Mouse (Mus musculus) cerebellum, postnatal 10 days (tissue): ENCODE results near the gene Ddc.

Experiments used
- DNase-seq, 2 experiments: peaks; one replicate each; pipeline ENCODE4 v3.0.0; 2021; ENCODE audit warnings: mixed read lengths in 2 of 2

Gene Ddc

DNA sequence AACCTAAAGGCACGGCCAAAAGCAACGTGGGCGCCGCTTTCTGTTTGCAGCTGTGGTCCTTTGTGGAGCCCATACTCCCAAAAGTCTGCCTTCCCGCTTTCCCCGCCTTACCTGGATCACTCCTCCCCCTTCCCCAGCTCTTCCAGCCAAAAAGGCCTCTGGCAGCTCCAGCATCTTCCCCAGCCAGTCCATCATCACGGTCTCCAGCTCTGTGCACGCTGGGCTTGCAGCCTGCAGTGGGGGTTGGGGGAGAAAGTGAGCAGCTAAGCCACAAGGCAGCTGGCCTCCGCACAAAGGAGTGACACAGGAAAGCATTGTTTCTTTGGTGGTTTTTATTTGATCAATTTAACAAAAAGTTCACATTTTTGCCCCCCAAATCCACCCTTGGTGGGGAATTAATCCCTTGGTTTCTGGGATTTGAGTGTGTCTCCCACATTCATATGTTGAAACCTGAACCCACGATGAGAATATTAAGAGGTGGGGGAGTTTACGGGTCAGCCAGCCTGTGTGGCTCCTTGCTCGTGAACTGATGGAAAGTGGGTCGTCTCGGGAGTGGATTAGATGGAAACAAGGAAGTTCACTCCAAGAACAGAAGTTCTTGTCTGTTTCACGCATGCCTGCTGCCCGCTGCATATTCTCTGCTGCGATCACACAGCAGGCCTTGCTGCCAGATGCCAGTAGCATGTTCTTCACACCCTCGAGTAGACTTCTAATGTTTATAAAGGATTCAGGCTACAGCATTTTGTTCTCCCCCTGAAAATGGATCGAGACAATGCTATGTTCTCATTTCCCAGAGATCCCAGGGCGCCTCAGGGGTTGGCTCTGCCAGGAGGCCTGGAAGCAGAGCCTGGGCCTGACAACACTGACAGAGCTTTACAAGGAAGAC lies 24.7 kb downstream of the Ddc start:
- DNase-seq, result peak; percentile 78 to 86

DNA sequence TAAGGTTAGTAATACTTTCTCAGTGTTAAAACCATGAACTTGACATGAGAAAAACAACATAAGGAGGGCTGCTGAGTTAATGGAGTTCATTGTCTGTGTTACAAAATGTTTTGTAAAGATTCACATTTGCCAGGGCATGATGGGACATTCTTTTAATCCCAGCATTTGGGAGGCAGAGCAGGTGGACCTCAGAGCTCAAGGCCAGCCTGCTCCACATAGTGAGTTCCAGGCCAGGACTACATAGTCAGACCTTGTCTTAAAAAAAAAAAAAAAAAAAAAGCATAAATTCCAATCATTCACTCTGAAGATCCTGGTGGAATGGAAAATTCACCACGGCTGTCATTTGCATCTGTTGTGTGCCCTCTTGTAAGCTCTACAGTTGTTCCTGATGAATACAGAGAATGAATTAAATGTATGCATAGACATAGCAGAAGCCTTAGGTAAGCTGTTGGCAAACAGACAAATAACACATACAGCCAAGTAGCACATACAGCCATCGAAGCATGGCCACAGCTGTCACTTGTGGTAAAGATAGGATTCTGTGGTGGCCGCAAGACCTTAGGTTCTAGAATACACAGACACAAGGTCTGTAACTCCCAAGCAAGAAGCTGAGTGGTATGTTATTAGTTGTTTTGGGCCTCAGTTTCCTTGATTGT lies 25.7 kb downstream of the Ddc start:
- DNase-seq, result no peak

DNA sequence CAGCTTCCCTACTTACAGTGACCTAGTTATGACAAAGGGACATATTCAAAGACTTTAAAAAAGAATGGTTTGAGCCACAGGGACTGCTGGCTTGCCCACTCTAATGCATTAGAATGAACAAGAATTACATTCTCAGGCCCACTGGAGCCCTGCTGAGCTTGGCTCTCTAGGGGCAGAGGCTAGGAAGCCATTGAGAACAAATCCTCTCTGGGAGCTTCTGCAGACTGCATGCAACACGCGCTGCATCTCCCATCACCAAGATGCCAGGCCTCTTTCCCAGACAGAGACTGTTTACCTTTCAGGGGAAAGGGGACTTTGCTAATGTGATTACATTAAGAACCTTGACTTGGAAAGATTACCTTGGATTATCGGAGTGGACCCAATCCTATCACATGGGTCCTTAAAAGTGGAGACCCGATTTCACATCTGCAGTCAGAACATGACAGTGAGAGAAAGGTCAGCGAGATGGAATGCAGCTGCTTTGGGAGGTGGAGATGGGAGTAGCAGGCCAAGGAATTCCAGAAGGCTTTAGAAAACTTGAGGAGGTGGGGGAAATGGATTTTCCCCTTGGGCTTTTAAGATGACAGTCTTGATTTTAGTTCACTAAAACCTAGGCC lies 26.6 kb downstream of the Ddc start:
- peak in 1 of 2 experiments; percentile 8 for DNase-seq

DNA sequence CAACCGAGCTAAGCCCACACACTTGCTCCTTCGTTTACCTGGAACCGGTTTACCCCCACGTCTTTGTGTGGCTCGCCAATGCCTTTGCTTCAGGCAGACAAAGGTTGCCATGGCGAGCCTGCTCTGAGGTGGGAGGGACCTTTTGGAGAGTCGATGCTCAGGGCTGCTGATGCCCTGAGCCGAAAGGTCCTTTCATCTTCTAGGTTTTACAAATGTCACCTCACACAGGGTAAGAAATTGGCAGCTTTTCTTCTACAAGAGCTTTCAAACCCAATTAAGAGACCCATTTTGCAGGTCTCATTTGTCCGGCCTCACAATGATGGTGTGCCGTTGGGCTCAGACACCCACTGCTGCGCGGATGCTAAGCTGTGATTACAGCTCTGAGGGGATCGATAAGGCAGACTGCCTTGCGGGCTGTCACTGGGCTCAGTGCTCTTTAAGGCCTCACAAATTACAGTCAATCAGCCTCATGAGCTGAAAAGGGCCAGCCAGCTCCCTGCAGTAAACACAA lies 29.9 kb downstream of the Ddc start:
- DNase-seq, result peak; percentile 45 to 52

DNA sequence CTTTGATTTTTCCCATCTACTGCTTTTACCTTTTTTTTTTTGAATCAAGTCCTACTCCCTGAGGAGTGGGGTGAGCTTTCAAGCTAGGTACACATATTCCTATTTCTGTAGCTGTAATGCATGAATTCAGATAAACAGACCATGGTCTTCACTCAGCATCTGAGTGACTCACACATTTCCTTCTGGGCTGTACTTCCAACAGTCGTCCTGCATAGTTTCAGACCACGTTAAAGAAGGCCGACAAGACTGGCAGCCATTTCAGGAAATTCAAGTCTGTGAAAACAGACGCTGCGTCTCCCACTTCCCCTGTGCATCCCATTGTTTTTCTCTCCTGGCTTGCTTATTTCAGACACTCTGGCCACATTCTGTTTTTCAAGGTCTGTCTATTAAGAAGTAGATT lies 31.2 kb downstream of the Ddc start:
- no peak for DNase-seq

DNA sequence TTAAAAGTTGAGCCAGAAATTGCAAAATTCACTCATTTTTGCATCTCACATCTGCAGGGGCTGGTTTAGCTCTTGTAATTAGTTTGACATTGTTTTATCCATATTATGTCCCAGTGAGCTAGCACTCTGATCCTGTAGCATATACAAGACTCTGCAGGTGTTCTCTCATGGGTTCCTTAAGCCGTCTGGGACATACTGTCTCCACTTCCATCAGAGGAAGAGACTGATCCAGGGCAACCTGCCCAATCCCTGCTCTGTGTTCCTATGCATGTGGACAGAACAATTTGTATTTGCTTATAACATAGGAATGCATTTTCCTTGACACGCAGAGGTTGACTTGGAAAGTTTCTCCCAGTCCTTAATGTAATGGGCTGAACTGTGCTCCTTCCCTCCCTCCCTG lies 32.8 kb downstream of the Ddc start:
- no peak for DNase-seq

DNA sequence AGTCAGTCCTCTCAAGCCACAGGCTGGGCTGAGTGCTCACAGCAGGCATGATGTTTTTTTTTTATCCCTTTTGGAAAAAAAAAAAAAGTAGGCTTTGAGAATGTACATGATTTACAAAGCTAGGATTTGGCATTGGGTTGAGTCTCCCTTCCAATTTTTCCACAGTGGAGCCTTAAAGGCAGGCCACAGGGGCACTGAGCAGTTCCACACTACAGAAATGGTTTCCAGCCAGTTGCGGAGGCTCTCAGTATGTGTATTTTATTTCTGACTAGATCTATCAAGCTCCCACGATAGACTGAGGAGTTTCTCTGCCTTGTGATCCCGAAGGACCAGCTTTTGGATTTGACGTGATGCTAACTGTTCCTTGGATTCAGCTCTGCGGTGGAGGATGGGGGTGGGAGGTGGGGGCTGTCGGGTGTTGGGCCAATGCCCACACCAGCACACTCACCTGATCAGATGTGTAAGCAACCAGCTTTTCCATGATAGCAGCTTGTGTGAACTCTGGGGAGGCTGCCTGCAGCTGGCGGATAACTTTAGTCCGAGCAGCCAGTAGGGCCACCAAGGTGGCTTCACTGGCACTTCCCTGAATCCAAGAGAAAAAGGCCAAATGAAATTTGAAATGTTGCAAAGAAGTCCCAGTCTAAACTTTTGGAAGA lies 33.4 kb downstream of the Ddc start:
- DNase-seq, result no peak

DNA sequence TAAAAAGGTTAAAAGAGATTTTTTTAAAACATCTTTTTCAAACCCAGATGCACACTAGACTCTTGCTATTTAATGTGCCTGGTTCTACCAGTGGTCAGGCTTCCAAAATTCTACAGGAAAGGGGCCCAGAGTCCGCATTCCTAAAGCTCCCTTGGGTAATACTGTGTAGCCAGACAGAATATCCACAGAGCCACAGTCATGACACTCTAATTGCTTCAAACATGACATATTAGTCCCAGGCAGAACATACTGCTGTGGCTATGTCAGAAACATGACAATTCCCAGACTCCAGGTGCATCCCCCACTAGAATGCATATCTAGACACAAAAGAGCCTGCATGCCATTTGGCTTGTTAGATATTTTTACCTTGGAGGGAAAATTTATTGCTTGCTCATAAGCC lies 35.4 kb downstream of the Ddc start:
- no peak for DNase-seq

DNA sequence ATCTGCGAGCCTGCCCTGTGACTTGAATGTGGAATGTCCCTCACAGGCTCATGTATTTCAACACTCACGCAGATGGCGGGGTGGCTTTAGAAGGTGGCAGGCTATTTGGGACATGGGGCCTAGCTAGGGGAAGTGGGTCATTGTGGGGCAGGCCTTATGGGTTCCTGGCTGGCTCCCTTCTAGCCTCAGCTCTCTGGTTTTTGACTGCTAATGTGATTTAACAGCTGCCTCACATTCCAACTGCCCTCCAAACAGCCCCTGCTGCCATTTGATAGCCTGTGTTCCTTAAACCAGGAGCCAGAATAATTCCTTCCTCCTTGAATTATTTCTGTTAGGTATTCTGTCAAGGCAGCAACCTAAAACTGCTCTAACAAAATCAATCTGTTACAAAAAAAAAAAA lies 41.0 kb downstream of the Ddc start:
- DNase-seq, result no peak

DNA sequence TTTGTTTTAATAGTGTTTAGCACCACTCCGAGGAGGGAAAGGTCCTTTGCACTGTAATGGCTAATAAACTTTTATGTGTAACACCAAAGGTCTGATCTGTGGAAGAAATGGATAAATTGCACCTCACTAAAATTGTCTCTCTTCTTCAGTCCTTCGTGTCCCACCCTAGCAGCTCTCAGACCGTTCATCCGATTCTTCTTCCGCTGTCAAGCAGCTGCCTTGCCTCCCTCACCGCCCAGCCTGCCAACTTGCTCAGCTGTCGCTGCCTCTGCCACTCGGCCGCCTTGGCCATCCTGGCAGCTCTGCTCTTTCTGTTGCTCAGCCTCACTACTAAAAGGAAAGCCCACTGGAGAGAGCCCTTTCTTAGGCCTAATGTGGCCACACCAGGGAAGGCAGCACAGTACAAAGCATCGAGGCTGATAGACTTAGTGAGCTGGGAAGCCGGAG lies 42.2 kb downstream of the Ddc start:
- peak; percentile 84 to 89 for DNase-seq

DNA sequence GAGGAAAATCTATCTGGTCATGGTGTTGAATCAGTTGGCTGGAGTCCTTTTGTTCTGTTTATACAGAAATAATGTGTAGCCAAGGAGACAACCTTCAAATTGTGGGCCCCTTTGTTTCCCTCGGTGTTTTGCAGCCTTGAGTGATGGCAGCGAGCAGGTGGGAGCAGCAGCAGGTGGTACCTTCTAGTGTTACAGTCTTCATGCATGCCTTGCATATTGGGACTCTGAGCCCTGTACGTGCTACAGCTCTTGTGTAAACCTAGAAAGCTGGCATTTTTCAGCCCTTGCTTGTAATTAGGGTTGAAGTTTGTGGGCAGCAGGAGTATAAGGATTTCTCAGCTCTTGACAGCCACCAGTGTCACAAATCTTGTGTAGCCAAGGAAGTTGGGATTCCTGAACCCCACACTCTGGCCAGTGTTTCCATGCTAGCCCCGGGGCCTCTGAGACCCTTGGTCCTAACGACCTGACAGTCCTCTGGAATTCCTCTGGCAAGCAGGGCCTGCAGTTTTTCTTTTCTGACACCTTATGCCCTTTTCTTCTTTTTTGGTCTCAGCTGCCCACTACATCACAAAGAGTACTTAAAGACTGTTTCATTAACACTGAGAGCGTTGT lies 42.8 kb downstream of the Ddc start:
- peak; percentile 11 to 19 for DNase-seq

DNA sequence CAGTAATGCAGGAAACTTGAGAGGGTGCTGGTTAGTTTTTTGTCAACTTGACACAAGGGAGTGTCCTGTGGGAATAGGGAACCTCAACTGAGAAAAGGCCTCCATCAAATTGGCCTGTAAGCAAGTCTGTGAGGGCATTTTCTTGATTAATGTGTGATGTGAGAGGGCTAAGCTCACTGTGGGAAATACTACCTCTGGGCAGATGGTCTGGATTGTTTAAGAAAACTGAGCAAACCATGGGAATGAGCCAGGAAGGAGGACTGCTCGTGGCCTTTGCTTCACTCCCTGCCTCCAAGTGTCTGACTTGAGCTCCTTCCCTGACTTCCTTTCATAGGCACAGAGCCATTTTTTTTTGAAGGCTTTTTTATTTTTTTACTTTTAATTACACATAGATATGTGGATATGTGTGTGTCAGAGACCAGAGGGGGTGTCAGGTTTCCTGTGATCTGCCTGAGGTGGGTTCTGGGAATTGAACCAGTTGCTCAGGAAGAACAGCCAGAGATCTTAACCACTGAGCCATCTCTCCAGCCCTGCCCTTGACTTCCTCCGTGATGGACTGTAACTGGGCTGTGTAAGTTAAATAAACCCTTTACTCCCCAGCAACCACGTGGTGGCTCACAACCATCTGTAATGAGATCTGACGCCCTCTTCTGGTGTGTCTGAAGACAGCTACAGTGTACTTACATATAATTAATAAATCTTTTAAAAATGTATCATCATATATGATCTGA lies 44.0 kb downstream of the Ddc start:
- DNase-seq, result no peak

DNA sequence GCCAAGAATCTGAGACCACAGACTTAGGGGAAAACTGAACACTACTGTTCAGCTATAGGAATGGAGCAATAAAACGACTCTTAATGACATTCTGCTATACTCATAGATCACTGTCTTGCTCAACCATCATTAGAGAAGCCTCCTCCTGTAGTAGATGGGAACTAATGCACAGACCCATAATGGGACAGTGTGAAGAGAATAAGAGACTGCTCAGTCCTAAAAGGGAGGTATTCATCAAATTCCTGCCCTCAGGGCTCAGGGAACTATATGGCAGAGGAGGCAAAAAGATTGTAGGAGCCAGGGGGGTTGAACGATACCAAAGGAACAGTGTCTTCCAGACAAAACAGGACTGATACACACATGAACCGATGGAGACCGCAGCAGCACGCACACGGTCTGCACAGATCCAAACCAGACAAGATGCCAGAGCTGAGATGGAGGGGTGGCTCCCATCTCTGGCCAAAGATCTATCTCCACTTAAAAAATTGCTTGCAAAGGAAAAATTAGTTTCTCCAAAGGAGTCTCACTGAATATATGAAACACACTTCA lies 45.9 kb downstream of the Ddc start:
- DNase-seq, result no peak

DNA sequence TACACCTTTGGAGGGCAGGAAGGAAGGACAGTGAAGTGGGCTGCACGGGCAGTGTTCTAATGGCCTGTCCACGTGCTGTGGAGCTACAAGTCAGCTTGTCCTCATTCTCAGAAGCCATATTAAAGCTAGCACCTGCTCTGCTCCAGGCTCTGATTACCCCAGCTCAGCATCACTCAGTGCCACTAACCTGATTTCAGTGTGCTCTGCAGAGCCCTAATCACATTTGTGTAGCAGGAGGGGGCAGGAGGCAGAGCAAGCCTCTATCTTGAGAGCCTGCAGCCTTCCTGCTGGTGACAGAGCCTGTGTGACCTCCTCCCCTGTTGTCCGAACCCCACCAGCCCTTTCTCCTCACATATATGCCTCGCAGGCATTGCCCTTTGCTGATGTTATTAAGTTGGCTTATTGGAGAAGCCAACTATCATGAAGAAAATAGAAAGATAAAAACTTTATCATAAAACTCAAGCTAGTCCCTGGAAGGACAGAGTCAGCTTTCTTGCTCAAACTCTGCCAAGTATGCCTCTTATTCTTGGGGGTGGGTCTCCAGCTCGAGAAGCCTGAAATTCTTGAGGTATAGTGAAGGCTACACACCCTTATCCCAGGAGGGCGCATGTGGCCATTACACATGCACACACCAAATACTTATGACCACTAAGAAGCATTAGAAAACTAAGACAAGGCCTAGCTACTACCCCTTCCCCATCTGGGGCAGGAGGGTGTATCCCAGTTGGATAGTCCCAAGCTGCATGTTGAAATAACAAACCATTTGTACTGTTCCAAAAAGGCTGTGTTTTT lies 47.3 kb downstream of the Ddc start:
- no peak for DNase-seq

DNA sequence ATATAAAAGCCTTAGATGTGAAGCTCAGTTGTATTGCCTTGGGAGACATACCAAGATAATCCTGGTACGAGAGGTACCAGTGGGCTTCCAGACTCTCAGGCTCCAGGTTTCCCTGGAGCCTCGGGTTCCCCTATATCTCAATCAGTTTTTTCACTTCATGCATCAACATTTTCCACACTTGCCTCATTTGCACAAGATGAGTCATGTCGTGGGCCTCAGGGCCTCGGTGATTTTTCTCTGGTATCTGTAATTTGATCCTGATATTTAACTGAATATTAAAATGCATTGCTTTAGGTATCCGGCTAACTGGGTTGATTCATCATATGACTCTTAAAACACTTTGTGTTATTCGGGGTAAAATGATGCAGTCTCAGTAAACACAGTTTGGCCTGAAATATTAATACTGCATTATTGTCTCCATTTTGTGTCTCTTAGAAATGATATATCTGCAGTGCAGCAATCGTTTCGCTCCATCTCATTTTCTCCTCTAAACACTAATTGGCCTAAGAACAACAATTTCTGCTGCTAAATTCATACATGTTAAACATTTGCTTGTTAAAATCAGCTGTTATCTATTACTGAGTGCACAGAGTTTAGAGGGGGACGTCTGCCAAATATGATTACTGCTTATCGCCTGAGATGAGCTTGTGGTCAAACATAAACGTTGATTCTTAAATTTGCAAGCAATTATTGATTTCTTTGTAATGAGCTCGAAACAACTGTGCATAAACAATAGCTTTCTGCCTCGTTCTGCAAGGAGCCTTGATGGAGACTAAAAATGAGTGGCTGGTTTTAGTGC lies 48.2 kb downstream of the Ddc start:
- no peak for DNase-seq

DNA sequence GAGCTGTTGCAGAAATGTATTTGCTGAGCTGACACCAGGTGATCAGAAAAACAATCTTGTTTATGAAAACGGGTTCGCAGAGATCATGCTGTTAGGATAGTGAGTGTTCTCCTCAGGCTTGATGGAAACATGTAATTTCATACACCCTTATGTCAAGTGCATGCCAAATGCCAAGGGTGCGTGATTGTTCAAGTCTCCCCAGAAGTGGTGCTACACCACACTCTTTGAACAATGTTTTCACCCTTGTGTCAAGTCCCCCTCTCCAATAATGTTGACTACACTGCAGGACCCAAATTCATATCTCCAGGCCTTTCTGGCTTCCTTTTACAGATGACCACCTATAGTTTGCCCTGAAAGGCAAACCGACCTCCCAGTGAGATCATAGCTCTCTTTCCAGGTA lies 49.5 kb downstream of the Ddc start:
- DNase-seq, result no peak

DNA sequence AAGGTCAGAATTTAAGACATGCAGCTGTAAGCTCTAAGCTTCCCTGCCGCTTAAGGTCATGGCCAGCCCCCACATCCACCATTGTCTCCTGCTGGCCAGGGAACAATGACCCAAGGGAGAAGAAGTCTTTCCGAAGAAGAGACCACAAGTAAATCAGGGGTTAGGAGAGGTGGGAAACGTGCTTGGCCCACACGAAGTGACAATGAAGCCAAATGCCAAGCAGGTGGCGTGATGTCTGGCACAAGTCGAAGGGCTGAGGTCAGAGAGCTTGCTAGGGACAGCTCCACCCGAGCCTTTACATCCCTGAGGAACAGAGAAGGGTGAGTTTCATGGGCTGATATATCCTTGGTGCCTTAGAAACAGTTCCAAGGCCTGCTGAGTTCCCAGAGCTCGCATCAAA lies 52.9 kb downstream of the Ddc start:
- DNase-seq, result peak in 1 of 2 experiments; percentile 30

DNA sequence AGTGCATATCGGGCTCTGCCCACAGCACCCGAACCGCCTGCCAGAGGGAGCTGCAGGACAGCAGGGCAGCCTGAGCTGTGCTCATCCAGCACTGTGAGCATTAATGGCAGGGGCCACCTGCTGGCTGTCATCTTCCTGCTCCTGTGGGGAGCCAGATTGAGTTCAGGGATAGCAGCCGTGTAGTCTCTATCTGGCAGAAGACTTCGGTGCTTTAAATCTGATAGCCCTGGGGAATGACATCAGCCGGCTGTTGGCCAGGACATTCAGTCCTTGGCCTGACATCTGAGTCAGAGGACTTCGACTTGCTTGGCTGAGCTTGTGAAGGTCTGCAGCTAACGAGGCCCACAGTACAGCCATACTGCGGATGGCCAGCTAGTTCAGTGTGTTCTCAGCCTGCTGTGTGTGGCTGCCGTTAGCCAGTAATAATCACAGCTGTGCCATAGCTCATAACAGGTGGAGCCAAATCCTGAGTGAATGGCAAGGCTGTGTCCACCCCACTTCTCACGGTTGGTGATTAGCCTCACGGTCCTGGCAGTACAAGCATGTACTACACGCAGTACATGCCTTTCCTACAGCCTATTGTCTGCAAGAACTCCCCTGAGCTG lies 53.5 kb downstream of the Ddc start:
- peak; percentile 79 to 87 for DNase-seq

DNA sequence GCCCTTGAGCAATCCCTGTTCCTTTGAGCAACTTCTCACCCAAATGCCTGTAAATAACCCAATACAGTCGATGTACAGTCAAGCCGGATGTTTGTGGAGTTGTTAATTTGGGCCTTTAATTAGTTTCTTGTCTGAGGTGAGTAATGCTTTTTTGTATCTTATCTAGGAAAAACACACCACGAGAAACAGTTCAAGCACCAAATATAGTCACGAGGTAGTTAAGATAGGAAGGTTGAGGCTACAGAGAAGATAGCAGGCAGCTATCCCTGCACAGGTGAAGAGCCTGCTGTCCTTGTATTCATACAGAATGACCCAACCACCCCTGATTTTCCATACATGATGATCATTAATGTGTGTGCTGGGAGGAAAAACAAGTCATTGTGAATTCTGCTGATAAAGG lies 56.4 kb downstream of the Ddc start:
- DNase-seq, result no peak
